Mouse (Mus musculus) lung, postnatal 0 days (tissue): ENCODE results near the gene Epsti1. TPM values are rescaled to one million over a fixed set of nuclear protein-coding genes. Genes with fewer than 3 reads are reported as not detected.

Experiments used
- ATAC-seq: fragments of 200-750 bp; cut with Nextera tagmentation; 2 replicates; pipeline ENCODE4 v1.8.0; 2017; ENCODE audit warnings: moderate library complexity
- DNase-seq: peaks from one replicate; pipeline ENCODE4 v3.0.0-alpha.2; 2016; ENCODE audit warnings: low spot score
- H3K27ac ChIP-seq: fragments of 300-500 bp; sonication (generic); 2 replicates; pipeline ENCODE4 v1.5.1; 2014; ENCODE audit warnings: antibody characterized with exemption, mild to moderate bottlenecking, low read length, mixed read lengths
- H3K27me3 ChIP-seq: fragments of 300-500 bp; sonication (generic); replicated peaks from 2 replicates; pipeline ENCODE4 v1.6.1; 2014; ENCODE audit warnings: low read length, mixed read lengths; ENCODE audit not compliant: insufficient read depth
- H3K36me3 ChIP-seq: fragments of 300-500 bp; sonication (generic); 2 replicates; pipeline ENCODE4 v1.6.1; 2014; ENCODE audit warnings: low read length, mixed read lengths; ENCODE audit not compliant: insufficient read depth
- H3K4me1 ChIP-seq: fragments of 300-500 bp; sonication (generic); 2 replicates; pipeline ENCODE4 v1.6.1; 2014; ENCODE audit warnings: antibody characterized with exemption, low read depth, low read length, mixed read lengths; ENCODE audit not compliant: insufficient read depth
- H3K4me2 ChIP-seq: fragments of 300-500 bp; sonication (generic); replicated peaks from 2 replicates; pipeline ENCODE4 v1.6.1; 2014; ENCODE audit warnings: low read depth, mild to moderate bottlenecking, low read length, moderate library complexity, mixed read lengths
- H3K4me3 ChIP-seq: fragments of 300-500 bp; sonication (generic); 2 replicates; pipeline ENCODE4 v1.5.1; 2014; ENCODE audit warnings: low read depth, low read length
- H3K9ac ChIP-seq: fragments of 300-500 bp; sonication (generic); replicated peaks from 2 replicates; pipeline ENCODE4 v1.6.1; 2014; ENCODE audit warnings: low read depth, mild to moderate bottlenecking
- H3K9me3 ChIP-seq: fragments of 300-500 bp; sonication (generic); 2 replicates; pipeline ENCODE4 v1.6.1; 2016; ENCODE audit warnings: low read length, mixed read lengths
- CTCF ChIP-seq: IDR thresholded peaks from 2 replicates; pipeline ENCODE4 v1.5.1; 2016; ENCODE audit warnings: antibody characterized with exemption, mild to moderate bottlenecking
- EP300 ChIP-seq: IDR thresholded peaks from 2 replicates; pipeline ENCODE4 v1.6.1; 2016; ENCODE audit warnings: antibody characterized with exemption, mild to moderate bottlenecking, control low read depth
- whole genome bisulfite sequencing: fragments of 180-500 bp; shearing (Covaris S2); extraction: QIAGEN DNeasy Blood & Tissue Kit; methylation state at CpG from one replicate; pipeline ENCODE4 v1.1.7; 2014; 5-methylcytosine and 5-hydroxymethylcytosine counted together
- polyA plus RNA-seq: library from polyadenylated mRNA; unstranded; fragments of >200 nt; fragmentation: Nextera tagmentation; extraction: Ambion mirVana; gene quantifications from 2 replicates; pipeline ENCODE4 v1.2.1, GENCODE M21; 2015

Epsti1 gene
- polyA plus RNA-seq, 1 experiment from 2014 or later = 1.5 TPM

- ATAC-seq (no peak), DNase-seq (no peak)
- 37% methylated on average over 8 of the region's 8 CpGs for WGBS
- Histone ChIP-seq H3K4me3 (no peak overlapping the region), H3K9me3 (no peaks in the 10 kb centered on the region), H3K4me1 (no peaks in the 10 kb centered on the region), H3K4me2 (no peak overlapping the region), H3K9ac (no peak overlapping the region), H3K36me3 (no peaks in the 10 kb centered on the region), H3K27ac (no peak overlapping the region), H3K27me3 (no peaks in the 10 kb centered on the region)
- no peak for TF ChIP-seq CTCF
- no peak for TF ChIP-seq EP300
Observed at GRCm38 (mm10) chr14:77975702-77976101, 71.7 kb downstream of the Epsti1 start.

DNA sequence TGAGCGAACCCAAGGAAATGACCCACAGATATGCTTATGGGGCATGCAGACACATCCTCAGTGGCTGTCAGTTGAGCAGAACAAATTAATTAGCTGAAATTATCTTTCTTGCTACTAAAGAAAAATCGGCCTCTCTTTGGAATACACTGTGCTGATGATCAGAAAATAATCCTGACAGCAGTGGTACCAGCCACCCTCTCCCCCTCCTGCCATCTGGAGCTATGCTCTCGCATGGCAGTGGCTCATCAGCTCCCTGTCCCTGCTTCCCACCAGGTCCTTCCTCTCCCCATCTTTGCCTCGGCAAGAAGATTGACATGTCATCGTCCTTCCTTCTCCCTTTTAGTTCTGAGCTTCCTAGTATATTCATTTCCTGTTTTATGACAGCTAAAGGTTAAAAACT lies 77.5 kb downstream of the Epsti1 start:
- Histone ChIP-seq H3K9ac (no peak overlapping the region), H3K27me3 (no peaks in the 10 kb centered on the region), H3K9me3 (no peaks in the 10 kb centered on the region), H3K36me3 (no peaks in the 10 kb centered on the region), H3K27ac (no peak overlapping the region), H3K4me1 (no peaks in the 10 kb centered on the region), H3K4me3 (no peak overlapping the region), H3K4me2 (no peak overlapping the region)
- ATAC-seq (no peak), DNase-seq (no peak)
- 72% methylated on average over 5 of the region's 5 CpGs for WGBS
- TF ChIP-seq EP300 = no peak
- no peak for TF ChIP-seq CTCF

DNA sequence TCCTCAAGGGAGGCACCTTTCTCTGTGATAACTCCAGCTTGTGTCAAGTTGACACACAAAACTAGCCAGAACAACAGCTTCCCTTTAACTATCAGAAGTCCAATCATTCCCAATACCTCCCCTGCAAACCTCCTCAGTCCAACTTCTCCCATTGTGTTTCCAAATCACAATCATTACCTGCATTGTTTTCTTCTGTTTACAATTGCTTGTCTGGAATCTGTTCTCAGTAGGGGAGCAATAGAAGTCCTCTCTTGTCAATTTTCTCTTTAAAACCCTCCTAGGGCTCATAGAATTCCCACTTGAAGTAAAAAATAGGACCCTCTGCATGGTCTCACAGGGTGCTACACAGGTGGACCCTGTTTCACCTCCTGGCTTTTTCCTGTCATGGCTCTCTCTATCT lies 93.7 kb downstream of the Epsti1 start:
- Histone ChIP-seq H3K4me1 (no peaks in the 10 kb centered on the region), H3K4me2 (no peak overlapping the region), H3K4me3 (no peak overlapping the region), H3K27me3 (no peaks in the 10 kb centered on the region), H3K27ac (no peak overlapping the region), H3K36me3 (no peaks in the 10 kb centered on the region), H3K9ac (no peak overlapping the region), H3K9me3 (no peaks in the 10 kb centered on the region)
- TF ChIP-seq CTCF = no peak
- no peak for TF ChIP-seq EP300
- ATAC-seq (no peak), DNase-seq (no peak)

DNA sequence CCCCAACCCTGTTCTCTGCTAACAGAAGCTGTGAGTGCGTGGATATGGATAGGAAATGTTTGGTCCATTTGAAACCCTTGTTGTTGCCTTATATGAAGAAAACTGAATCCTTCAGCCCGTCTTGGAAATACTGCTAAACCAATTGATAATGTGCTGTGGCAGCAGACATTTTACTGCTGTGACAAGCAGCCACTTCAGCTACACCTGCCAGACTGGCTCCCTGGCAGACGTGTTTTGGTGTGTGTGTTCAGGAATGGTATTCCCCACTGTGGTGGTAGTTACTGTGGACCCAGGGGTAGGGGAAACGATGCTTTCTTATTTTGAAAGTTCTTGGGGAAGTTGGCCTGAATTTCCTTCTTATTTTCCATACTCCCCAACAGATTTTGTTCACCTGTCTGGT lies 100.4 kb downstream of the Epsti1 start:
- Histone ChIP-seq H3K9ac (no peak overlapping the region), H3K4me3 (no peak overlapping the region), H3K27ac (no peak overlapping the region), H3K36me3 (no peaks in the 10 kb centered on the region), H3K4me1 (no peaks in the 10 kb centered on the region), H3K4me2 (no peak overlapping the region), H3K9me3 (no peaks in the 10 kb centered on the region), H3K27me3 (no peaks in the 10 kb centered on the region)
- no peak for TF ChIP-seq EP300
- TF ChIP-seq CTCF = no peak
- no peak for ATAC-seq
- 58% methylated on average over 4 of the region's 4 CpGs for WGBS
- no peak for DNase-seq

DNA sequence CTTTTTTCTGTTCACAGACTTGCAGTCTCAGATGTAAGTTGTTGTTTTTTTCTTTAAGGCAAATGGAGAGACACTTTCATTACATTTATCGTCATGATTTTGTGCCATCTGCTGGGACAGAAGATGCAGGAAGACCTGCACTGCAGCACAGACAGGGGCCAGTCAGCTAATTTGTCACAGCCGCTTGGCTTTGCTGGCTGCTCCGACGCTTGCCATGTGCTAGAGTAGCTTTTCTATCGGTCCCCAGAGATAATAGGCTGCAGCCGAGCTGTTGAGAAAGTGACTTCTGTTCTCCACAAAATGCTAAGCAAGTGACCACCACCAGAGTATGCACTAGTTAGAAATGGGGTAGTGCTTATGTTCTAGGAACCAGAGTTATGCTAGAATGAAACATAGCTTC lies 104.0 kb downstream of the Epsti1 start:
- Histone ChIP-seq H3K36me3 (no peaks in the 10 kb centered on the region), H3K9me3 (no peaks in the 10 kb centered on the region), H3K4me2 (no peak overlapping the region), H3K27ac (no peak overlapping the region), H3K9ac (no peak overlapping the region), H3K27me3 (no peaks in the 10 kb centered on the region), H3K4me3 (no peak overlapping the region), H3K4me1 (no peaks in the 10 kb centered on the region)
- DNase-seq (no peak), ATAC-seq (no peak)
- 27% methylated on average over 6 of the region's 6 CpGs for WGBS
- no peak for TF ChIP-seq CTCF

DNA sequence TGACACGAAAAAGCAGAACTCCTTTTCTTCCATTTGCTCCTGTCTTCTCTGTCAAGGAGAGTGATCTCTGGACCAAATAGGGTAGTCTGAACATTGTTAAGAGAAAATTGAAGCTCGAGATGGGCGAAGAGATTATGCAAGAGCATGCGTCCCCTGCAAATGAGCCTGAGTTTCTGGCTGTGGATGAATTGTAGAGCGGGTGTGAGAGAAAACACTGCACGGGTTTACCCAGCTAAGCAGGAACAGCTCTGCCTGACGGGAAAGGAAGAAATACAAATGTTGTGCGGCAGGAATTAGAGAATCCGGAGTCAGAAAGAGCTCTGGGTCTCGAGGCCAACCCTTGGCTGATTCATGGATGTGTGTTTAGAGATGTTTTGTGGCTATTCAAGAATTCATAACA lies 107.8 kb downstream of the Epsti1 start:
- Histone ChIP-seq H3K9ac (no peak overlapping the region), H3K9me3 (no peaks in the 10 kb centered on the region), H3K4me1 (no peaks in the 10 kb centered on the region), H3K36me3 (no peaks in the 10 kb centered on the region), H3K4me2 (peak overlapping the region; percentile 36; the same call in 1 of the 2 replicates), H3K4me3 (peak overlapping the region; percentile 10; the same call in 1 of the 2 replicates), H3K27ac (no peak overlapping the region), H3K27me3 (no peaks in the 10 kb centered on the region)
- ATAC-seq (no peak), DNase-seq (no peak)
- no peak for TF ChIP-seq EP300
- TF ChIP-seq CTCF = no peak
- WGBS = 13% methylated on average over 10 of the region's 10 CpGs
